Mouse (Mus musculus): ENCODE results near the gene Eya2. TPM values are rescaled to one million over a fixed set of nuclear protein-coding genes. Genes with fewer than 3 reads are reported as not detected.

Gene Eya2
- total and polyA plus RNA-seq, 3 experiments = not detected

- Histone ChIP-seq H3K27me3 (ENCODE audit: control insufficient read depth in 1 of 2, insufficient read depth in 2 of 2, low read length in 2 of 2) (no peaks in the 10 kb centered on the region), H3K79me2 (ENCODE audit: control insufficient read depth, insufficient read depth, low read length, poor library complexity) (no peaks in the 10 kb centered on the region), H3K9me3 (replicated peaks; ENCODE audit: insufficient read depth, low read length) (no peaks in the 10 kb centered on the region), H3K4me3 (ENCODE audit: control insufficient read depth in 1 of 2, insufficient read depth in 1 of 2, low read depth in 2 of 2, low read length in 2 of 2) (no peak overlapping the region), H3K36me3 (ENCODE audit: control insufficient read depth in 1 of 2, insufficient read depth in 2 of 2, low read length in 2 of 2) (no peaks in the 10 kb centered on the region), H3K27ac (ENCODE audit: control insufficient read depth, low read depth, low read length) (no peak overlapping the region), H3K9ac (ENCODE audit: control insufficient read depth, low read depth, low read length, poor library complexity, severe bottlenecking) (no peak overlapping the region), H3K4me1 (ENCODE audit: control insufficient read depth in 1 of 2, insufficient read depth in 2 of 2, low read length in 2 of 2) (no peaks in the 10 kb centered on the region)
- DNase-seq (ENCODE audit: low read depth, low spot score) = no peak
- TF ChIP-seq MAZ (IDR thresholded peaks at IDR 0.05; ENCODE audit: low read depth, low read length) = no peak
- TF ChIP-seq SMC3 (IDR thresholded peaks at IDR 0.05; ENCODE audit: low read depth, low read length) = no peak
- no peak for TF ChIP-seq ZMIZ1 (IDR thresholded peaks at IDR 0.05; ENCODE audit: low read depth, low read length)
- no peak for TF ChIP-seq POLR2AphosphoS2 (IDR thresholded peaks at IDR 0.05; ENCODE audit: low read length)
- no peak for TF ChIP-seq EP300 (IDR thresholded peaks at IDR 0.05; ENCODE audit: low read depth in 1 of 2, low read length in 2 of 2)
These were observed 57.4 kb downstream of the Eya2 start for GRCm38 (mm10) chr2:165652281-165652680.

- H3K27ac ChIP-seq (ENCODE audit: control insufficient read depth, low read depth, low read length) = no peak overlapping the region
- H3K4me3 ChIP-seq (ENCODE audit: control insufficient read depth in 1 of 2, insufficient read depth in 1 of 2, low read depth in 2 of 2, low read length in 2 of 2) = no peak overlapping the region
- H3K9ac ChIP-seq (ENCODE audit: control insufficient read depth, low read depth, low read length, poor library complexity, severe bottlenecking) = no peak overlapping the region
- DNase-seq (ENCODE audit: low read depth, low spot score) = no peak
- no peaks in the 10 kb centered on the region for H3K36me3 ChIP-seq (ENCODE audit: control insufficient read depth in 1 of 2, insufficient read depth in 2 of 2, low read length in 2 of 2)
- H3K27me3 ChIP-seq (ENCODE audit: control insufficient read depth in 1 of 2, insufficient read depth in 2 of 2, low read length in 2 of 2) = no peaks in the 10 kb centered on the region
- no peaks in the 10 kb centered on the region for H3K79me2 ChIP-seq (ENCODE audit: control insufficient read depth, insufficient read depth, low read length, poor library complexity)
- TF ChIP-seq ZKSCAN1 (IDR thresholded peaks at IDR 0.05; ENCODE audit: low read depth, low read length) = no peak
- no peak for TF ChIP-seq CHD1 (IDR thresholded peaks at IDR 0.05; ENCODE audit: low read depth, low read length)
- no peak for TF ChIP-seq POLR2A (IDR thresholded peaks at IDR 0.05; ENCODE audit: control insufficient read depth in 1 of 2, insufficient read depth in 1 of 2, low read depth in 1 of 2, low read length in 2 of 2, poor library complexity in 1 of 2)
- TF ChIP-seq NELFE (IDR thresholded peaks at IDR 0.05; ENCODE audit: low read depth, low read length) = no peak
- no peak for TF ChIP-seq ELF1 (IDR thresholded peaks at IDR 0.05; ENCODE audit: low read depth, low read length)
- TF ChIP-seq MXI1 (IDR thresholded peaks at IDR 0.05; ENCODE audit: low read depth, low read length) = no peak
- no peak for TF ChIP-seq ETS1 (IDR thresholded peaks at IDR 0.05; ENCODE audit: low read depth, low read length)
- TF ChIP-seq ZC3H11A (IDR thresholded peaks at IDR 0.05; ENCODE audit: low read depth, low read length) = no peak
- no peak for TF ChIP-seq MAX (IDR thresholded peaks at IDR 0.05; ENCODE audit: low read length)
- no peak for TF ChIP-seq RCOR1 (IDR thresholded peaks at IDR 0.05; ENCODE audit: low read depth, low read length)
- TF ChIP-seq GATA1 (IDR thresholded peaks at IDR 0.05; ENCODE audit: low read depth, low read length) = no peak
- no peak for TF ChIP-seq BHLHE40 (IDR thresholded peaks at IDR 0.05; ENCODE audit: borderline replicate concordance, low read depth, low read length)
- H3K4me1 ChIP-seq (ENCODE audit: control insufficient read depth in 1 of 2, insufficient read depth in 2 of 2, low read length in 2 of 2) = no peaks in the 10 kb centered on the region
- no peaks in the 10 kb centered on the region for H3K9me3 ChIP-seq (replicated peaks; ENCODE audit: insufficient read depth, low read length)
These were observed 58.4 kb downstream of the Eya2 start for GRCm38 (mm10) chr2:165653001-165653921.
